Mouse (Mus musculus) activated CD4-positive, CD25-positive, alpha-beta regulatory T cell, adult 4 months (primary cell): ENCODE measurements around the gene Cds1. TPM values are rescaled to one million over a fixed set of nuclear protein-coding genes. Genes with fewer than 3 reads are reported as not detected.

Source experiments
- ATAC-seq: one replicate; pipeline ENCODE4 v1.8.0; 2017
- polyA plus RNA-seq, 2 experiments: library from polyadenylated mRNA; unstranded; fragments of 100-300 nt; shearing (Covaris generic); gene quantifications; one replicate each; pipeline ENCODE4 v1.2.1; 2017

Cds1 gene
- polyA plus RNA-seq, 2 experiments from 2014 or later, result not detected

DNA sequence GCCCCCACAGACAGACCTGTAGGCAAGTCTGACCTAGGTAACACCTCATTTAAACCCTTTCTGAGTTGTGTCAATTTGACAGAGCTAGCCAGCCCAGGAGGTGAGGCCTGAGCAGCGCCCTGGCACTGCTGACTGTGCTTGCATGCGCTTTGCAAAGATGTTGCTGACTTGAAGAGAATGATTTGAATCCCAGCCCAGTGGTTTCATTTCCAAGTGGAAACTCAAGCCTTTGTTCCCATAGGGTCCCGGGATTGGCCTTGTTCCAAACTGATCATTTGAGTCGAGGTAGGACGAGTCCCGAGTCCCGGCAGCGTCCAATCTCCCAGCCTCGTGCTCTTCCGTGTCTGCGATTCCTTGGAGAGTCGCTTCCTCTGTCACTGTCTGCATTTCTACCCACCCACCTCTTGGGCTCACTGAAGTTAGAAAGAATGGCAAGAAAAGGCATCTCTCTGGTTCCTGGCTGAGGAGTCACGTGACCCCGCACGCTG, 14.5 kb downstream of the Cds1 start:
- no peak for ATAC-seq

DNA sequence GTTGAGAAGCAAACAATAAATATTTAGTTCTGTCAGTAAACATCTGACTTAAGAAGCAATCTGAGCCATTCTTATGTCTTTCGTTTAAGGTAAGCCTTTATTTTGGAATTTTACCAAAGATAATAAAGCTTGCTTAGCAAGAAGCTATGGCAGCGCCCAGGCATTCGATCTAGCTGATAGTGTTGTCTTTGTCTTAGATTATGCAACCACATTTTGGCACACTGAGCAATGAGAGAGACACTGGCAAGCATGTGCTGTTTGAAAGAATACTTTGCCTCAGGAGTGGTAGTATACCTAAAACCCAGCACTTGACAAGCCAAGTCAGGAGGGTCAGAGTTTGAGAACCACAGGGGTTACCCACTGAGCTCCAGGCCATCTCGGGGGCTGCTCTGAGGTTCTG, 16.0 kb downstream of the Cds1 start:
- no peak for ATAC-seq

DNA sequence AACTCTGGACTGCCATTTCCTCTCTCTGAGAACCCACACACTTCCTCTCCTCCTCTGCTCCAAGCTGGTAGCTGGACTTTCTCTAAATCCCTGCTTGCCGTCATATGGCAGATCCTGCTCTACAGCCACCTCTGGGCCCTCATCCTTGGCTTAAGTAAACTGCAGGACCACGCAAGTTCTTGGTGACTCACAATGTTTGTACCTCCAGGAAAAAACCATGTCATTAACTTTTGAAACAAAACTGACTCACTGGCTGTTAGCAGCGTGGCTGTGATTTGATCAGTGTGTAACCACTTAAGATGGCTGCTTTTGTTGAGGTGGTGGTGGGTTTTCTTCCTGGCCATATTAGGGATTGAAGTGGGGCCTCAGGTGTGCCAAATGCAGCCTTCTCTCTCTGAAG, 19.4 kb downstream of the Cds1 start:
- ATAC-seq, result no peak

DNA sequence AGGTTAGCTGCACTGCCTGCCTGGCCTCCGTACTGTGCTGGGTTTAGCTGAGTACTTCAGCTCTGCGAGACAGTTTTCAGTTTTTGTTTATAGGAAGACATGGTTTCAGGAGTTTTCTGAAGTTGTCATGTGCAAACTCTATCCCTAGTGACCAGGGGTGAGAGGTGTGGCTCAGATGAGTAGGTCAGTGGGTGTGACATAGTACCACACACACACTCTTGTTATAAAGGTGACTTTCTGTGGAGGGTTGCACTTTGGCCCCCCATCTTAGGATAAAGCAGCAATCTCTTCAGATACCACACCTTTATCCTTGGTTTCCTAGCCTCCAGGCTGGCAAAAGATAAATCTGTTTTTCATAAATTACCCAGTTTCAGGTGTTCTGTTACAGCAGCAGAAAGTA, 19.9 kb downstream of the Cds1 start:
- no peak for ATAC-seq

DNA sequence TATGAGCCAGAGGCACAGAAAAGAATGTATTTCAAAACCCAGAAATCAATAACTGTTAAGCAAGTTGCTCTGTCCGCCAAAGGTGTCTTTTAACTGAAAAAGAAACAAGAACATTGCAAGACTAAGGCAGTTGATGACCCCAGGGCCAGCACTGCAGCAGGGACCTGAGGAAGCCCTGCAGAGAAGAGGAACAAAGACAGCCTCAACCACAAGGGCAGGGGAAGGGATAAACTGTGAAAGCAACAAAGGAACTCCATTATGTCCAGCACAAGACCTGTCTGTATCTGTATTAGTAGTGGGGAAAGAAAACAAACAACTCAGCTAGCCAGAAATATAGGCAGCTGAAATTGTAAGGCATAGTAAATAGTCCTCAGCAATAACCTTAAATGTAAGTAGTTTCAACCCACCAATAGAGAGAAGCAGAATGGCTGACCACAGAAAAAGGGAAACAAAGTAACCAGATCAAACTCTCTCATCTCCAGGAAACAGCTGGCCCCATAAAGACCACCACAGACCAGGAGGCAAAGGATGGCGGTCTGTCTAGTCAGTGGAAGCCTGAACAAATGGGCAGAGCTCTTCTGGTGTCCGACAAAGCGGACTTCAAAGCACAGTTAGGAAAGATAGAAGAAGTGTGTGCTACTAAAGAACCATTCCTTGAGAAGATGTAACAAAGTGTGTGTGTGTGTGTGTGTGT, 21.1 kb downstream of the Cds1 start:
- no peak for ATAC-seq

DNA sequence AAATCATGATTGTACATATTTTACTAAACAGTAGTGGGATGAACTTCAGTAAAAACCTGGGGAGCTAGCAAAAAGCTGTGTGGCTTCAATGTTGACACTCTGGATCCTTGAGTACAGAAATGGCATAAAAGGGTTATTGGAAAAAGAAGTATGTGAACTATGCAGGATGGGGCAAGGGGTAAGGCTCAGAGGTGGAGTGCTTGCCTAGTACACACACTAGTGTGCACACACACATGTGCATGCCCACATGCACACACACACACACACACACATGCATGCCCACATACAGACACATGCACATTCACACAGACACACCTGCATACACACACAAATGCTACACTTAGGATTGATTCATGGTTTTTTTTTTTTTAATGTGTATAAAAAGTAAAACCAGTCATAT, 24.8 kb downstream of the Cds1 start:
- ATAC-seq, result no peak

DNA sequence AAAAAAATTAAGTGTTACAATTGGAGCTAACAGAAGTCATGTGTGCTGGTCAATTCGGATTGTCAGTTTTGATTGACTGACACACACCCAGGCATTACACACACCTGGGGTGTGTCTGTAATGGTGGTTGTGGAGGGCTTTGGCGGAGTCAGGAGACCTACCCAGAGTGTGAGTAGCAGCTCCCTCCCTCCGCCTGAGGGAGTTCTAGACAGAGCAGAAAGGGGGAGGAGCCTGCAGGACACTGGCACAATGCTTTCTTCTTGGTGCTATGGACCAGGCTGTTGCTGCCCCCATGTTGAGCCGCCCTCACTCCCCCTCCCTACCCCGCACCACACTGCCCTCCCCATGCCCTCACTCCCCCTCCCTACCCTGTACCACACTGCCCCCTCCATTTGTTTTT, 25.6 kb downstream of the Cds1 start:
- ATAC-seq, result no peak

DNA sequence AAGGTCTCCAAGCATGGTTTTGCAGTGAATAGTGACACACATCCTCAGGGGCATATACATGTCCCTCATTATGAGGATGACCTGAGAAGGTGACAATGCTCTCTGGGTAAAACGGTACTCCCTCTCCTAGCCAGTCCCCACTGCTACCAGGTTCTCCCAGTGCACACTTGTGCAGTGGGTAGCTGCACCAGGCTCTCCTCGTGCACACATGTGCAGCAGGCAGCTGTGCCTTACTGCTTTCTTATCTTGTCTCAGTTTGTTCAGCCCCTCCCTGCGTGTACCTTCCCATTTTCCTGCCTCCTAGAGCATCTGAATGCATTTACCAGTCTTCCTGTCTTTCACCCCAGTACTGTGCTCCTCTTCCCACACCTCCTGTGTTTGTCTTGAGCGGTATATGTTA, 27.7 kb downstream of the Cds1 start:
- no peak for ATAC-seq

DNA sequence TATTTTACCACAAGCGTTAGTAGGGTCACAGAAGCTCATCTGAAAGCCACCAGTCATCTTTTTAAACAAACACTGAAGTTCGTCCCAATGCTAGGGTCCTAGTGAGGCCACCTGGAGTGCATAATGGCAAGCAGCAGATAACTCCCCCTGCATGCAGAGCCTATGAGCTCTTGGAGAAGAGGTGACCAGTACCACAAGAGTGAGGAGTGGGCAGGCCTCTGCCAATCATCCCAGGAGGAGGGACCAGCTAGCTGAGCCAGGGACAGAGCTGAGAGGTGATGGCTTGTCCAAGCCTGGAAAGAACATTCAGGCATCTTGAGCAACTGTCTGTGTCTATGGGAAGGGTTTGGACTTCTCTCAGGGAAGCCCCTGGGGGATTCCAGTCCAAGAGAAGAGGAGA, 37.0 kb downstream of the Cds1 start:
- no peak for ATAC-seq

DNA sequence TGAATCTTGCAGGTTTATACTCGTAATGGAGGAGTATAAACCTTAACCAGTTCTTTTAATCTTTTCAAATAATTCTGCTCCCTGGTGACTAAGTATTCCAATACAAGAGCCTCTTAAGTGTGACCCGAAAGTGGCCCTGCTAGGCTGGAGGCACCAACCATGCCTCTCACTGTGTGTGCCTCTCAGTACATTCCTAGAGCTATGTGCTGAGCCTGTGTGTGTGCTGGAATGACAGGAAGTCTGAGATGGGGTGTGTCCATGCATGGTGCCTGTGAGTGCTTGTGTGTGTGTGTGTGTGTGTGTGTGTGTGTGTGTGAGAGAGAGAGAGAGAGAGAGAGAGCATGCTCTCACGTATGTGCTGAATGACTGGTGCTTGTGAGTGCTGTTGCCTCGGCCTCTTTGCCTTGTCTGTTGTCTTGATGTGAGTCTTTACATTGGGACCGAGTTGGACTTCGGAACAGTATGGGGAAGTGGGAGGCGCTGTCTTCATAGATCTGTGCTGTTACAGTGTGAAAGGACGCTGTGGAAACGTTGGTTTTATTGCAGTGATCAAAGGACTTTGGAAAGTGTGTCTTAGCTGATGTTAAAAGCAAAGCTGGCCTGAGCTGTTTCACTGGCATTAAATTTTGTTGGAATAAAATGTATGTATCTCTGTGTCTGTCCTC, 37.6 kb downstream of the Cds1 start:
- no peak for ATAC-seq

DNA sequence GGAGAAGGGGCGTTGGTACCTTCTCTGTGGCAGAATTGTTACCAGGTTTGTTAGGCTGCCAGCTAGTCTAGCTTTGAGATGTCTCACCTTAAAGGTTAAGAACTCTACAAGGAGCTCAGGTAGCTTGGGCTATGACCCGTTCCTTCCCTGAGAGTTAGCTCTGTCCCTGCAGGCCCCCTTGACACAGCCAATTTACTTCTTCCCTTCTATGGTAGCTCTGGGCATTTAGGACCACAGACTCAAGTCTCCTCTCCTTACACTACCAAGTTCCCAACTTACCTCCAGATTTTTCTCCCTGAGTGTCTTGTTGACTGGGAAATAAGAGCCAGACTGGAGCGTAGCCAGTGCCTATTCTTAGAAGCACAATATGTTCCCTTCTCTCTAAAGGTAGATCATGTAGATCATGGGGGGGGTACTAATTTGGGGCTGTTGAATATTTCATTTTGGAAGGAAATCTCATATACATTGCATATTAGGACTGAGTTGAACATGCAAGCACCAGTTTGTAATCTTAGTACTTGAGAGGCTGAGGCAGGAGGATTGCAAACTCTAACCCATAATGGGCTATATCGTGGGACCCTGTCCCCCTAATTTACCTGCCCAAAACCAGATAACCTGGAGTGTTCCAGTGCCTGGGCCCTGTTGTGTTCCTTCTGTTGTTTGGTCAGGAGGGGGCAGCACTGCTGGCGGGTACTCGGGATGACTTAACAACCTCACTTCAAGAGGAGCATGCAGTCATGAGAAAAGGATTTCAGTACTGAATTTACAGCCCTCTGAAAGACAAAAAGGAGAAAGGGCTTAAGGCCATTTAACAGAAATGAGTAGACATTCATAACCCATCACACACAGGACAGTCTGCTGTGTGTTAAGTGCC, 46.6 kb downstream of the Cds1 start:
- ATAC-seq, result no peak

DNA sequence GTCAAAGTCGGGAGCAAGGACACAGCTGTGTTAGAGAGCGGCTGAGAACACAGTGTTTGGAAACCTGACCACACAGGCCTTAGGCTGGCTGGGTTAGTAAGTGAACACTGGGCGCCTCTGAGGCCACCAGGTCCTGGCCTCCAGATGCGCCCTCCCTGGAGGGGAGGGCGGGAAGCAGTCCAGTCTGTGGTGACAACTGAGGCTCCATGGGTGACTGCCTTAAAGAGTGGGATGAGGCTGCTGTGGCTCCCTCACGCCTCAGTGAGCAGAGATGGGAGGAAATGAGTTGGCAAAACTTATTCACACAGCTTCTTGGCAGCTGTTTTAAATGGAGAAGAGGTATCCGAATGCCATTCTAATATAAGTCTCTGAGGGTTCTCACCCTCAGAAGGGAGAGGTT, 51.9 kb downstream of the Cds1 start:
- no peak for ATAC-seq

DNA sequence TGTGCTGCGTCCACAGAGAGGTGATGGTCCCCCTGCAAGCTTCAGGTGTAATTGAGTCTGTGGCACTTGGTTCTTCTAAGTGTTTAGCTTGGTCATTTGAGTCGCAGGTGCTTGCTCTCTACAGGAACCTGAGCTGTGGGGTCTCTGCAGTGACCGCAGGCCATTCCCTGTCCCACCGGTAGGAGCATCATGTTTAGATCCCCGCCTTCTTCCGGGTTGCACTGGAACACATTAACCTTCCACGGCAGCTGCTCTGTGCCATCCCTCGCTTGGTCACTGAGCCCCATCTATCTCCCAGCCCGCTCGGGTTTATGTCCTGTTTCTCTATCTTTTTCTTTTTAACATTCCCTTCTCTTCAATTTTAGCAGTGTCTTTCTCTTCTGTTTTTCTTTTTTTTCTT, 54.3 kb downstream of the Cds1 start:
- ATAC-seq, result no peak

DNA sequence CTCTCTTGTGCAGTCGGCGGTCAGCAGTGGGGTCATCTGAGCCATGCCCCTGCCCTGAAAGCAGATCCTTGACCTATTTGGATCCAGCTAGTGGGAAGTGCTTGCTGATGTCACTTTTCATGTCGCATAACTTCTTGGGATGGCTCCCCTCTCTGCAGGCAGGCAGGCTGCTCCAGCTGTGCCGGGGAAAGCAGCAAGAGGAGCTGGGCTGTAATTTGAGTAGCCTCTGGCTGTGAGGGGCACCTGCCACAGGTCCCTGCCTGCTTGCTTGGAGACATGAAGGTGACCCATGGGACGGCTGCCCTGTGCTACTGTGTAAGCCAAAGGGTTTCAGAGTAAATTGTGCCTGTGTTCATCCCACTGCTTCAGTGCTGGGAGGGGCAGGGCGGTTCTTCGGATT, 54.9 kb downstream of the Cds1 start:
- ATAC-seq, result no peak

DNA sequence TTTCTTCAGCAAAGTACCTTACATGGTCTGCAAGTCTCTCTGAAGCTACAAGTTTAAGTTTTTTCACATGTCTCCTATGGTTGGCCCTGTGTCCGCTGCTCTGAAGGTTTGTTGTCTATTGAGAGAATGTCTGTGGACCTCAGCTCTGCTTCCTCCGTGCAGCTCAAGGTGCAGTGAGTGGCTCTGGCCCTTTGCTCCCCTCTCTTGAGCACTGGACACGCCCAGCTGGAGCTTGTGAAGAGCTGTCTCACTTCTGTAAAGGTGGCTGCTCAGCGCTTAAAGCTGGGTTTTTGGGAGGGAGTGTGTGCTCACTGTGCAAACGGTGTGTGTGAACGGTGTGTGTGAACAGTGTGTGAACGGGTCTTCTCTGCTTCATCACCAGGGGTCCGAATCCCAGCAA, 56.1 kb downstream of the Cds1 start:
- ATAC-seq, result no peak

DNA sequence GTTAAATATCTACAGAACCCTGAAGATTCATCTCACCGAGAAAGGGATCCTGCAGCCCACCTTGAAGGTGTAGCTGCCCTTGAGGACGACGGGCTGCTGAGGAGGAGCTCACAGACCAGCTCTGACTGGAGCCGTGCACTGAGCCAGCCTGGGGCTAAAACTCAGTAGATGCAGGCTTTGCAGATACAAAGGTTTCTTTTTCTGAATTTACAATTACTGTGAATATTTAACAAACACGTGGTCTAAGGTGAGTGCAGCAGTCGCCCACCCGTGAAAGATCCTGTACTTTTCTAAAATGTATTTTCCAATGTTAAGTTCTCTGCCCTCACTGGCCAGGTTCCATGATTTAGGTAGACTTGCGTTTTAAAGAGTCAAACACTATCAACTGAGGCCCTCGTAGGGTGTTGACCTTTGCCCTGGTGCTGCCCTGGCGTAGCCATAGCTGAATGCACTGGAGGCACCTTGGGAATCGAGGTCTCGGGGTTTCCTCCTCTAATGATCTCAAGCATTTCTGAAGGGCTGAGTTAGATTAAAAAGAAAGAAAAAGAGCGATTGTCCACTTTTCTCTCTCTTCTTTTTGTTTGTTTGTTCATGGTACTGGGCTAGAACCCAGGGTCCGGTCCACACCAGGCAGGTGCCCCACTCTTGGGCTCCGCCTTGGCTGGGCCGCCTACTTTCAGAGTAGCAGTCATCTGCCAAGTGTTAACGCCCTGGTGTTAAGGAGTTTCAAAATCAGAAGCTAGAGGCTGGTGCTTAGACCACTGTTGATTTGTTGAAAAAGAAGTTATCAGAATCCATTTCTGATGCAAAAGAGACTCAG, 56.8 kb downstream of the Cds1 start:
- no peak for ATAC-seq

DNA sequence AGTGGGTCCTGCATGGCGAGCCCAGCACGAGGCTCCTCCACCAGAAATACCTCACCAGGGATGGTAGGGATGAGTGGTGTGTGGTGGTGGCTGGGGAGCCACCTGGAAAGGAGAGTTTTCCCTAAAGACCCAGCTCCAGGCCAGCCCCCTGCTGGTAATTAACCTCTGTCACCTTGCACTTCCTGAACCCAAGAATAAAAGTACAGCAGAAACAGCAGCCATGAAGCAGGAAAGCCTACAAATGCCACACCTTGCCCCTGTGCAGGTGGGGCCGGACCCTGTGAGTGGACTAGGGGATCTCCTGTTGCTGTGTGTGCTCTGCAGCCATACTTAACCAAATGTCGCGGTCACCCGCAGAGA, 57.4 kb downstream of the Cds1 start:
- no peak for ATAC-seq

DNA sequence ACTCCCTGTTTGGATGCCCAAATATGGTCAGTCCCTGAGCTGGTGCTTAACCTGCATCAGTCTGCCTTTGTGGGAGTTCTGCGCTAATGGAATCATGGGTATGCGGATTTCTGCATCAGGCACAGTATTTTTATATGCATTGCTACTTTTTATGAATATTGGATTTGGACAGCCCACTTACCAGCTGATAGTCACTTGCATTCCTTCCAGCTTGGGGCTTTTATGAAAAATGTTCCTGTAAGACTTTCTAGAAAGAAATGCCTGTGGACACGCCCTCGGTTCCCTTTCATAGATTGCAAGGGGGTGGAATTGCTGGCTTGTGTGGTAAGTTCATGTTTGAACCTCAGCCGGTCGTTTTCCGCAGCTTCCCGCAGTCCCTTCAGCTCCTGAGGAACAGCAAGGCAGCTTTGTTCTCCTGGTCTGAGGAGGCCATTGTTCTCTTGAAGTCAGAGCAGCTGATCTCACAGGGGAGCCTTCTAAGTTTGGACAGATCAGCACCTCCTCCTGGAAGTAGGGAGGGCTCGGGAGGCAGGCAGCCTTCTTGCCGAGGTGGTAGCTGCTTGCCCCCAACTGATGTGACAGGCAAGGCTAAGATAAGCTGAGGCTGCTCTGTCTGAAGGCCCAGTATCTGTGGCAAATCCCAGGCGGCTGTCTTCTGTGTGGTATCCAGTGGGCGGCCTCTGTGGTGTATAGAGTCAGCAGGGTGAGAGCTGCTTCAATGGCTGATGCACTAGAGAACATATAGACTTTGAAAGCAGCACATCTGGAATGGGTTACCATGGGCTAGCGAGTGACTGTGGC, 60.4 kb downstream of the Cds1 start:
- no peak for ATAC-seq

DNA sequence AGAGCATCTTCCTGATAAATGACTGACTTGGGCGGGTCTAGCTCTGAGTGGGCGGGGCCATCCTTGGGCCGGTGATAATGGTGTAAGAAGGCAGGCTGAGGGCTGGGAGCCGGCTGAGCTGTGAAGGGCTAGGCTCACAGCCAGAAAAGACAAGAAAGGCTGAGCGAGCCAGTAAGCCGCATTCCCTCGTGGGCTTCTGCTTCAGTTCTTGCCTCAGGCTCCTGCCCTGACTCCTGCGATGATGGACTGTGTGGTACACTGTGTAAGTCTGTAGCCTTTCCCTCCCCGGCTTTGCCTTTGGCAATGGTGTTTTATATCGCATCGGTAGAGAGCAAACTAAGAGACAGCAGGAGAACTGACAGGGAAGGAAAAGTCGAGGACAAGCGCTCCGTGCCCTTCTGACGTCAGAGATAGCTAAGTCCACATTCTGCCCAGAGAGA, 61.6 kb downstream of the Cds1 start:
- ATAC-seq, result no peak

DNA sequence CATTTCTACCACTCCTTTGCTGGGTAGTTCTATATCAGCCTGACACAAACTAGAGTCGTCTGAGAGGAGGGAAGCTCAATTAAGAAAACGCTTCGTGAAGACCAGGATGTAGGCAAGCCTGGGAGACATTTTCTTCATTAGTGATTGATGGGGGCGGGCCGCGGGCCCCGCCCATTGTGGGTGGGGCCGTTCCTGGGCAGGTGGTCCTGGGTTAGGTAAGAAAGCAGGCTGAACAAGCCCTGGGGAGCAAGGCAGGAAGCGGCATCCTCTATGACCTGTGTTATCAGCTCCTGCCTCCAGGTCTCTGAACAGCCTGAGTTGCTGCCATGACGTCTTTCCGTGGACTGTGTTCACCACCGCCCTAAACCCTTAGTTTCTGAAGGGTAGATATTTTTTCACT, 62.5 kb downstream of the Cds1 start:
- ATAC-seq, result no peak

DNA sequence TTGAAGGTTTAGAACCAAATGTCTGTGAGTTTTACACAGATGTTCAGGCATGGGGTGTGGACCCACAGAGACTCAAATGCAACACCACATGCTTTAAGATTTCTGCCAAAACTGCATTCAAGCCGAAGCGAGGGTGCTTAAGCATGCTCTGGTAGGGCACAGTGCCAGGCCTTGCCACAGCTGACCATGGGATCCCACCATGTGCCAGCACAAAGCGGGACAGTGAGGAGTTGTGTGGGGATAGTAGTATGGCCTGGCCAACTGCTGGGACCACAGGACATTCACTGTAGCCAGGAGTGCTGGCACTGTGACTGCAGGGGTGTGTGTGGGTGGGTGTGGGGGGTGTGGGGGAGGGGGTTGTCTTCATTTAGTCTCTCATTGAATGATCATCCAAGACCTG, 64.0 kb downstream of the Cds1 start:
- ATAC-seq, result no peak

DNA sequence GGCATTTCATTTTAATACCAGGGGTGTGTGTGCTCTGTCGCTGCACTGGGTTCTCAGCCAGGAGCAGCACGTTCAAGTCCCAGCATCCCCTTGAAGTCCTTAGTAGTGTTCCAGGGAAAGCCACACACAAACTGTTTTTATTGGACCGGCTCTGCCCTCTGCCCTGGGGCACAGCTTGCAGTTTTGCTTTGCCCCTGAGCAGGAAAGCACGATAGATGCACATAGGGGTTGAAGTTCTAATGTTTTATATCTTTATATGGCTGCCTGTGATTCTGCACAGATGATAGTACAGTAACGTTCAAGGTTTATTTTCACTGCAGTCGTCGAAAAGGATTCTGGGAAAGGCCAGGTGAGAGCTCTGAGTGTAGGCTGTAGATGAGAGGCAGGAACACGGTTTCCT, 65.2 kb downstream of the Cds1 start:
- no peak for ATAC-seq
